Mouse (Mus musculus): ENCODE measurements around the gene Serinc2. TPM values are rescaled to one million over a fixed set of nuclear protein-coding genes. Genes with fewer than 3 reads are reported as not detected.

Gene Serinc2
- not detected in 4 replicates for total RNA-seq (2023)

DNA sequence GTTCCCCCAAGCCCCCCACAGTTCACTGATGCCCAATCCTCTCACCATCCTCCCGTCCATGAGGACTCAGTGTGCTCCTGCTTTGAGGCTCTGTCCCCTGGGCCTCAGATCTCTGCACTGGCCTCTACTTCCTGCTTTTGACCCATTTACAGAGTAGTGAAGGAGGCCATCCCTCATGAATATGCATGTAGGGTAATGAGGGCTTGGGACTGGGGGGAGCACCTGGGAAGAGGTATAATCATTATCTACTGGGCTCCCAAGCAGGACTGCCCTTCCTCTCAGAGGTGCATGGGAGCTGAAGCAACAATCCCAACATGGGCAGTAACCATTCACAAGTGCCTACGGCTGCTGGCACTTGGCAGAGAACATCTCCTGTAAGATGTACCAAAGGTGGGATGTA is at the start of gene Serinc2:
Gene Serinc2, minus strand, starts transcription at position 101 of the 400 bp plus-strand sequence.

DNA sequence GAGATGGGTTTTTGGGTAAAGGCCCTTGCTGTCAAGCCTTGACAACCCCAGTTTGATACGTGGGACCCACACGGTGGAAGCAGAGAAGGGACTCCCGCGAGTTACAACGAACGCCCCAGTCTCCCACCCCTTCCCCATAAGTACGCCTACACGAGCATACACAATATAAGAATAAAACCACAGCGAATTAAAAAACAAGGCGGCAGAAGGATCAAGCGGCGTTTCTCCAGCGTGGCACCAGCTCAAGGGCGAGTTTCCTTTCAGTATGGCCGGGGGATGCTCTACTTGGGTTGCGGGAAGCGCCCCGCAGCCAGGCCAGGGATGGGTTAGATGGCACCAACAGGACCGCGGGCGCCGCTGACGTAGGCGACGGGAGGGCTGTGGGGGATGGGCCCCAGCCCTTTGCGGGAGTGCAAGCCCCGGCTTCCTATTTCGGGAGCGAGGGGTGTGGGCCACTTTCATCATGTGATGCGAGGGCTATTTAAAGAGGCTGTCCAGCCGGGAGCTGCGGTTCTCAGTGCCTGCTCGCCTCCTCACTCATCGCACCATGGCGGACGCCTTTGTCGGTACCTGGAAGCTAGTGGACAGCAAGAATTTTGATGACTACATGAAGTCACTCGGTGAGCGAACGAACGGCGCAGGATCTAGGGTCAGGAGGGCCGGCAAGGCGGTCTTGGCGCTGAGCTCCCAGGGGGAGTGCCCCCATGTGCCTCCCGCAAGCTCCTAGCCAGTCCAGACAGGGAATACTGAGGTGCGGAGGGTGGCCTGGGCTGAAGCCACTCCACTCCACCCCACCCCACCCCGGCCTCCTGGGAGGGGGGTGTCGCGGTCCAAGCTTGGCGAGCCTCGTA is 29.5 kb upstream of the Serinc2 start, which contains the start of the genes Fabp3 and Gm10570:
Gene Fabp3, plus strand, starts transcription at position 365 of the 851 bp plus-strand sequence.
Gene Gm10570, minus strand, starts transcription at position 444 of the 851 bp plus-strand sequence.

DNA sequence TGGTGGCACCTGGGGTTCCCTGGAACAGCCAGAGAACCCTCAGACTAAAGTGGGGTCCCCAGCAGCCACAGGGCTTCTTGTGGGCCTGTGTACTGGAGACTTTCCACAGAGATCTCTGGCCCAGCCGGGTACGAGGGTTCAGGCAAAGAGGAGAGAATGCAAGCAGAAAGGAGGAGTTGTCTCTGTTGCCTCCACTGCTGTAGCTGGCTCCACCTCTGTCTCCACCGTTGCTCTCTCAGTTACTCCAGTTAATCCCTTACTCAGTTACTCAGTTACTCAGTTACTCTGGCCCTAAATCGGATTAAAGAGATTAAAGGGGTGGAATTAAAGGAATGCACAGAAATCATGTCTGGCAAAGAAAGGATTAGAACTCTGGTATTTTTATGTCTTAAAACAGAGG is 56.8 kb downstream of the Serinc2 start, which contains the start of gene Gm853:
Gene Gm853, minus strand, starts transcription at position 223 of the 400 bp plus-strand sequence.

Other genes with a start within 250 kb of the Serinc2 start
- gene Col16a1, start 231.4 kb downstream of the Serinc2 start, total RNA-seq (2023): not detected in 4 replicates
- gene Pef1, start 176.6 kb downstream of the Serinc2 start, total RNA-seq (2023): 27.0 to 31.1 TPM (median 28.4 TPM) in 4 replicates
- gene Hcrtr1, start 139.8 kb downstream of the Serinc2 start, total RNA-seq (2023): not detected in 4 replicates
- gene Tinagl1, start 104.1 kb downstream of the Serinc2 start, total RNA-seq (2023): not detected in 4 replicates
- gene Gm853, start 56.8 kb downstream of the Serinc2 start, total RNA-seq (2023): not detected in 4 replicates
- gene Fabp3, start 29.4 kb upstream of the Serinc2 start, total RNA-seq (2023): not detected in 4 replicates
- gene Gm10570, start 29.5 kb upstream of the Serinc2 start, total RNA-seq (2023): 1.3 TPM in 1 of 4 replicates, not detected in the others
- gene Zcchc17, start 80.7 kb upstream of the Serinc2 start, total RNA-seq (2023): 22.6 to 30.7 TPM (median 27.7 TPM) in 4 replicates
- gene Snrnp40, start 80.9 kb upstream of the Serinc2 start, total RNA-seq (2023): 59.5 to 66.9 TPM (median 64.7 TPM) in 4 replicates